Mouse (Mus musculus): ENCODE measurements around the gene Cst9. TPM values are rescaled to one million over a fixed set of nuclear protein-coding genes. Genes with fewer than 3 reads are reported as not detected.

Gene Cst9
- polyA plus RNA-seq, 1 experiment from 2014 or later = not detected

- no peak overlapping the region for H3K27ac ChIP-seq
- H3K9me3 ChIP-seq = no peaks in the 10 kb centered on the region
- H3K4me3 ChIP-seq = no peak overlapping the region
- 81% methylated on average over 4 of the region's 4 CpGs for WGBS
- peaks cover 9% of the 10 kb centered on the region for H3K4me1 ChIP-seq
- no peaks in the 10 kb centered on the region for H3K36me3 ChIP-seq (replicated peaks)
- DNase-seq (ENCODE audit: extremely low spot score, low spot score) = no peak
- H3K27me3 ChIP-seq (ENCODE audit: poor library complexity, severe bottlenecking) = no peaks in the 10 kb centered on the region
Measured at GRCm38 (mm10) chr2:148860993-148861392, 26.0 kb downstream of the Cst9 start.

GRCm38 (mm10) chr2:148861693-148862092 is 26.7 kb downstream of the Cst9 start:
- Histone ChIP-seq H3K9me3 (no peaks in the 10 kb centered on the region), H3K4me3 (no peak overlapping the region), H3K27ac (no peak overlapping the region), H3K36me3 (replicated peaks) (no peaks in the 10 kb centered on the region), H3K4me1 (peaks cover 9% of the 10 kb centered on the region), H3K27me3 (ENCODE audit: poor library complexity, severe bottlenecking) (no peaks in the 10 kb centered on the region)
- DNase-seq (ENCODE audit: extremely low spot score, low spot score) = no peak

- WGBS = 82% methylated on average over 2 of the region's 2 CpGs
- no peaks in the 10 kb centered on the region for H3K4me1 ChIP-seq
- H3K9me3 ChIP-seq = no peaks in the 10 kb centered on the region
- no peak for DNase-seq (ENCODE audit: extremely low spot score, low spot score)
- no peak within 1 kb of the TSS for H3K27ac ChIP-seq
- no peaks in the 10 kb centered on the region for H3K27me3 ChIP-seq (ENCODE audit: poor library complexity, severe bottlenecking)
- peaks cover under 1% of the 10 kb centered on the region for H3K36me3 ChIP-seq (replicated peaks)
- no peak within 1 kb of the TSS for H3K4me3 ChIP-seq
Measured at GRCm38 (mm10) chr2:148864966-148865365, 30.0 kb downstream of the Cst9 start, which contains the start of gene 9230104L09Rik. Gene 9230104L09Rik, minus strand, starts transcription at chr2:148865038.

- H3K9me3 ChIP-seq = no peaks in the 10 kb centered on the region
- no peaks in the 10 kb centered on the region for H3K27me3 ChIP-seq (ENCODE audit: poor library complexity, severe bottlenecking)
- H3K4me1 ChIP-seq = peaks cover 17% of the 10 kb centered on the region
- no peak overlapping the region for H3K4me3 ChIP-seq
- WGBS = 85% methylated on average over 1 of the region's 1 CpGs
- peaks cover 37% of the 10 kb centered on the region for H3K36me3 ChIP-seq (replicated peaks)
- DNase-seq (ENCODE audit: extremely low spot score, low spot score) = no peak
- no peak overlapping the region for H3K27ac ChIP-seq
Measured at GRCm38 (mm10) chr2:148868959-148869358, 34.0 kb downstream of the Cst9 start.

- 85% methylated on average over 3 of the region's 3 CpGs for WGBS
- Histone ChIP-seq H3K4me1 (peaks cover 27% of the 10 kb centered on the region), H3K36me3 (replicated peaks) (peaks cover 37% of the 10 kb centered on the region), H3K27me3 (ENCODE audit: poor library complexity, severe bottlenecking) (no peaks in the 10 kb centered on the region), H3K9me3 (no peaks in the 10 kb centered on the region), H3K4me3 (no peak overlapping the region), H3K27ac (no peak overlapping the region)
- no peak for DNase-seq (ENCODE audit: extremely low spot score, low spot score)
Measured at GRCm38 (mm10) chr2:148870526-148870925, 35.6 kb downstream of the Cst9 start.

GRCm38 (mm10) chr2:148872860-148873259 is 37.9 kb downstream of the Cst9 start:
- DNase-seq (ENCODE audit: extremely low spot score, low spot score) = no peak
- no peaks in the 10 kb centered on the region for H3K9me3 ChIP-seq
- H3K27me3 ChIP-seq (ENCODE audit: poor library complexity, severe bottlenecking) = no peaks in the 10 kb centered on the region
- WGBS = 90% methylated on average over 4 of the region's 4 CpGs
- H3K4me3 ChIP-seq = peak overlapping the region; percentile 84
- no peak overlapping the region for H3K27ac ChIP-seq
- H3K4me1 ChIP-seq = peaks cover 38% of the 10 kb centered on the region
- peaks cover 37% of the 10 kb centered on the region for H3K36me3 ChIP-seq (replicated peaks)

DNA sequence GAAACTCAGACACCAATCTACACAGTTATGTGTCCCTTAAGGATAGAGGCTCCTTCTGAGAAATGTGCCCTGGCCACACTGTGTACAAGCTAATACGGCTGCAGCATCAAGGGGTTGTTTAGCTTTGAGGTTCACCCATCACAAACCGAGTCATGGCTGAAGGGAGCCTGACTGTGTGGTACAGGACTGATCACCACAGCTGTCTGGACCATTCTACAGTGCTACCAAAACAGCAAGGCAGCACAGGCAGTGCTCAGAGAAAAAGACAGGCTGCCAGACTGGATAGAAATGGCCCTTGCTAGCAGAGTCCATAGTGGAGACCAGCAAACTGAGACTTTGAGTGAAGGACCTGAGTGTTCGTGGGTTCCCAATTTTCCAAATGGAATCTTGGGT is 39.3 kb downstream of the Cst9 start:
- H3K4me3 ChIP-seq = peak overlapping the region; percentile 84
- peak overlapping the region; percentile 93; the same call in 1 of the 2 replicates for H3K27ac ChIP-seq
- 55% methylated on average over 3 of the region's 3 CpGs for WGBS
- H3K9me3 ChIP-seq = no peaks in the 10 kb centered on the region
- H3K36me3 ChIP-seq (replicated peaks) = peaks cover 37% of the 10 kb centered on the region
- H3K4me1 ChIP-seq = peaks cover 51% of the 10 kb centered on the region
- no peak for DNase-seq (ENCODE audit: extremely low spot score, low spot score)
- H3K27me3 ChIP-seq (ENCODE audit: poor library complexity, severe bottlenecking) = no peaks in the 10 kb centered on the region

DNA sequence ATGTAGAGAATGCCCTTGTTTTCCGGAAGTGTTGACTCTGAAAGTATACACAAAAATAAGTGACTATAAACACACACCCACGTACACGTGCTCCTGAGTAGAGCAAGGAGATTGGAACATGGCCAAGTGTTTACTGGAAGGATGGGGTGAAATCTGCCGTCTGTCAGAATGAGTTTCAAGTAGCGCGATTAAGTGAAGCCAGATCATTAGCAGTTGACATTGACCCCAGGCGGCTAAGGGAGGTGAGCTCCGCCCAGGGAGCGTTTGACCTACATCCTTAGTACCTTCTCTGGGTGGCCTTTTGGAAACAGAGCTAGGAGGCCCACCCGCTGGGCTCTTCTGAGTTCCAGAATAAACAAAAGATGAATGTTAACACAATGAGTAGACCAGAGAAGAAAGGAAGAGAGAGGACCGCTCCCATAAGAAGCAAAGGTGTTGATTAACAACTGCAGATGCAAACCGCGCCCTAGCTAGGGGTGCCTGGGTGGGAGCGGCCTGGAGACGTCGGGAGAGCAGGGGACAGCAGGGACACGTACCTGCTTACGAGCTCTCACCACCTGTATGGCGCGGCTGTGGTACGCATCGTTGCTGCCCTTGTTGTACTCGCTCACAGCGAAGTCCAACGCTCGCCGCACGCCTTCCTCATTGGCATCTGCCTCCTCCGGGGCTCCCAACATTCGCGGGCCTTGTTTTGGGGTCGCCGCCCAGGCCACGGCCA is 39.8 kb downstream of the Cst9 start:
- Histone ChIP-seq H3K27ac (peak overlapping the region; percentile 93), H3K9me3 (no peaks in the 10 kb centered on the region), H3K4me1 (peaks cover 55% of the 10 kb centered on the region), H3K4me3 (peak overlapping the region; percentile 84), H3K27me3 (ENCODE audit: poor library complexity, severe bottlenecking) (no peaks in the 10 kb centered on the region), H3K36me3 (replicated peaks) (peaks cover 37% of the 10 kb centered on the region)
- DNase-seq (ENCODE audit: extremely low spot score, low spot score) = peak; percentile 23
- 2% methylated on average over 34 of the region's 34 CpGs for WGBS

GRCm38 (mm10) chr2:148875335-148875811 is 40.4 kb downstream of the Cst9 start, which contains the start of gene Cst3:
Gene Cst3, minus strand, starts transcription at chr2:148875692.
- H3K4me1 ChIP-seq = peaks cover 55% of the 10 kb centered on the region

DNA sequence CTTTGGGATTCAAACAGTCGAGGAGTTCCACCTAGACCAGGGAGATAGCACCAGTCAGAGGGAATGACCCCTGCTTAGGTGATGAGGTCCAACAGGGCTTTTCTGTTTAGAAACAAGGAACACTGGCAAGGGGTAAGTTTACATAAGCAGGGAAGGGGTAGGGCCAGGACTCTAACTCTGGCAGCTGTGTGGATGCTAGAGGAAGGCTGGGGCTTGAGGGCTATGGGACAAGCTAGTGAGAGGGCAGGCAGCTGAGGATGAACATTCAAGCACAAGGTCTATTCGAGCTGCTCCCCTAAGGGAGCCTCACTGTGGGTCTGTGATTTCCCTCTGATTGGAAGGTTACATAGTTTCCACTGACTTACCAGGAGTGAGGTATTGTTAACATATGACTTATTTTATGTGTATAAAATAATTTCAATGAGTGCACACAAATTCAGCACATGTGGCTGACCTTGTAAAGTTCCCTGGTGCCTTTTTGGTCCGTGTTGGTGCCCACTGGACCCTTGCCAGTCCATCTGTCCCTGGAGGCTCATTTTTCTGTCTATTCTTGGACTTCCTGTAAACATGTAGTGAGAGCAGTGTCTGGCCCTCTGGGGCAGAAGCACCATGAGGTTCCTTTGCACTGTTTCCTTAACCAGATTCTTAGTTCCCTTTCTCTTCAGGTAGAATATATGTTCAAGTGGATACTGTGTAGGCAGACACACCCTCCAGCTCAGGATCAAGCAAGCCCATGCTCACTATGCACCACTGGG is 42.2 kb downstream of the Cst9 start:
- Histone ChIP-seq H3K9me3 (no peaks in the 10 kb centered on the region), H3K36me3 (replicated peaks) (peaks cover 14% of the 10 kb centered on the region), H3K4me1 (peaks cover 55% of the 10 kb centered on the region), H3K27ac (no peak overlapping the region), H3K4me3 (no peak overlapping the region), H3K27me3 (ENCODE audit: poor library complexity, severe bottlenecking) (no peaks in the 10 kb centered on the region)
- WGBS = 63% methylated on average over 3 of the region's 3 CpGs
- no peak for DNase-seq (ENCODE audit: extremely low spot score, low spot score)

More at GRCm38 (mm10) chr2:148875335-148875811, 40.4 kb downstream of the Cst9 start, which contains the start of gene Cst3:
- peak within 1 kb of the TSS; percentile 84 for H3K4me3 ChIP-seq
- H3K27me3 ChIP-seq (ENCODE audit: poor library complexity, severe bottlenecking) = no peaks in the 10 kb centered on the region
- peaks cover 32% of the 10 kb centered on the region for H3K36me3 ChIP-seq (replicated peaks)
- WGBS = 0% methylated on average over 19 of the region's 19 CpGs
- peak; percentile 91 for DNase-seq (ENCODE audit: extremely low spot score, low spot score)
- H3K27ac ChIP-seq = peak within 1 kb of the TSS; percentile 93
- no peaks in the 10 kb centered on the region for H3K9me3 ChIP-seq

GRCm38 (mm10) chr2:148878641-148879130 is 43.7 kb downstream of the Cst9 start:
- no peaks in the 10 kb centered on the region for H3K27me3 ChIP-seq (ENCODE audit: poor library complexity, severe bottlenecking)

GRCm38 (mm10) chr2:148879199-148879598 is 44.3 kb downstream of the Cst9 start:
- Histone ChIP-seq H3K9me3 (no peaks in the 10 kb centered on the region), H3K4me1 (peaks cover 36% of the 10 kb centered on the region), H3K4me3 (no peak overlapping the region), H3K27me3 (ENCODE audit: poor library complexity, severe bottlenecking) (no peaks in the 10 kb centered on the region), H3K36me3 (replicated peaks) (no peaks in the 10 kb centered on the region), H3K27ac (0 out of 2 replicates have a peak overlapping the region, but pooled peaks have one; percentile 30)
- DNase-seq (ENCODE audit: extremely low spot score, low spot score) = no peak
- 50% methylated on average over 1 of the region's 1 CpGs for WGBS

More at GRCm38 (mm10) chr2:148878641-148879130, 43.7 kb downstream of the Cst9 start:
- 16% methylated on average over 2 of the region's 2 CpGs for WGBS
- peak overlapping the region; percentile 30; the same call in 1 of the 2 replicates for H3K27ac ChIP-seq
- H3K9me3 ChIP-seq = no peaks in the 10 kb centered on the region
- peaks cover 41% of the 10 kb centered on the region for H3K4me1 ChIP-seq
- H3K36me3 ChIP-seq (replicated peaks) = no peaks in the 10 kb centered on the region; the same call in 1 of the 2 replicates
- DNase-seq (ENCODE audit: extremely low spot score, low spot score) = no peak
- no peak overlapping the region for H3K4me3 ChIP-seq

All from forebrain, embryonic 10.5 days (tissue).